Mouse (Mus musculus) neutrophil, adult 5-6 weeks (primary cell): ENCODE results near the gene Rhox3e. TPM values are rescaled to one million over a fixed set of nuclear protein-coding genes. Genes with fewer than 3 reads are reported as not detected.
"Not testable (repeated sequence)": the region's sequence is repeated elsewhere in the genome, so short reads cannot be mapped to it uniquely, and the experiment has no call there.

Experiments used
- ATAC-seq: fragments of 151-379, 151-347 bp; 2 replicates; pipeline ENCODE4 v1.8.0; 2017; ENCODE audit warnings: mild to moderate bottlenecking, moderate TSS enrichment; ENCODE audit not compliant: insufficient number of reproducible peaks, poor library complexity, low FRiP score, severe bottlenecking; ENCODE audit errors: extremely low read depth
- total RNA-seq: library from RNA; stranded (forward); fragments of 200-1000 nt; gene quantifications from 2 replicates; pipeline ENCODE4 v1.2.3, GENCODE M21; 2017

Rhox3e gene
- total RNA-seq: not detected in 2 replicates

- not testable (repeated sequence) for ATAC-seq
Observed at GRCm38 (mm10) chrX:37541719-37542118, at the start of gene Rhox3e. Rhox3e (plus strand) TSS chrX:37542019.

- ATAC-seq: not testable (repeated sequence)
Observed at GRCm38 (mm10) chrX:37514059-37514458, 27.8 kb upstream of the Rhox3e start, which contains the start of gene Rhox4d. Rhox4d (plus strand) TSS chrX:37514359.

- ATAC-seq: not testable (repeated sequence)
Observed at GRCm38 (mm10) chrX:37530152-37530551, 11.7 kb upstream of the Rhox3e start, which contains the start of gene Rhox2e. Rhox2e (plus strand) TSS chrX:37530452.

DNA sequence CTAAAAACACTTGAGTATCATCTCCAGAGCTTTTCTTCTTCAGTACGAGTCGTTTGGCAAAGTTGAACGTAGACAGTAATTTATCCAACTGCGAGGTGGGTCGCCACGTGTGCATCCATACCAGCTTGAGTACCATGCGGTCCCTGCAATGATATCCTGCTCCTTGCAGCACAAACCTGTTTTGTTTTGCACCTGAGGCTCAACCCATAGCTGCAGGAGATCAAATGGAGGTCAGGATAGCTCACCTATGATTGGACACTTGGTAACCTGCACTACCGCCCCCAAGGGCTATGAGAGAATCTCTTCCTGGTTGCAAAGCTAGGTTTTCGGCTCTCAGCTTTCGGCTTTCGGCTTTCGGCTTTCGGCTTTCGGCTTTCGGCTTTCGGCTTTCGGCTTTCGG, 15.3 kb downstream of the Rhox3e start, which contains the start of gene Rhox4e:
TSS of gene Rhox4e (plus strand) at position 301 of the 400 bp plus-strand sequence.
- ATAC-seq: not testable (repeated sequence)

DNA sequence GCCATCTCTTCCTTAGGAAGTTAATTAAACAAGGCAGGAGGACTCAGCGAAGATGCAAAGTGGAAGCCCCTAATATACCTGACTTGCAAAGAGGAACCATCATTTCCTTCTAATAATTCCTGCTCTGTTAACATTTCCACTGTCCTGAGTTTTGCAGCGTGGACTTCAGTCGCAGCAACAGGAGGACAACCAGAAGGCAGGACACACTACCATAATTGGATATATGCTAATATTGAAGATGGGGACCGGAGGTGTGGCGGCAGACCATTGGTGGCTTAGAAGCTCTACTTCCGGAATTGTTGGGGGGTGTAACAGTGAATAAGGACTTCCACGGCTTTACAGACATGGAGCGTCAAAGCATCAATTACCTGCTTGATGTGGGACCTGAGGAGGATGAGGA, 29.3 kb downstream of the Rhox3e start, which contains the start of gene Rhox2f:
TSS of gene Rhox2f (plus strand) at position 301 of the 400 bp plus-strand sequence.
- not testable (repeated sequence) for ATAC-seq

DNA sequence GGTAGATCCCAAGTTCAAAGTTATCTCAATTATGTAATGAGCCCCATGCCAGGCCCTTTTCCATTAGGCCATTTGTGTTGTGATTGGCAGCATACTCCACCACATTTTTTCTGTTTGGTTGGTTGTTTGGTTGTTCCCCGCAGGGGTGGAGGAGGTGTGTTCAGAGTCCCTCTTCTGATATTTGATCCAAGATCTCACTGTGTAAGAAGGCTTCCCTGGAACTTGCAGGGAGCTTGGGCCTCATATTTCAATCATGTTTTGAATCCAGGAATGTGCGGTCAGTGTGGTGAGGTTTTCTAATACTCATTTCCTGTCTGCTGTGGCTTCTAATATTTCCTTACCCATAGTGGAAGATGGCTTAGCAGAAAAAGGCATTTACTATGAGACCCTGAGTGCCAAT, 30.8 kb downstream of the Rhox3e start:
- ATAC-seq: not testable (repeated sequence)

DNA sequence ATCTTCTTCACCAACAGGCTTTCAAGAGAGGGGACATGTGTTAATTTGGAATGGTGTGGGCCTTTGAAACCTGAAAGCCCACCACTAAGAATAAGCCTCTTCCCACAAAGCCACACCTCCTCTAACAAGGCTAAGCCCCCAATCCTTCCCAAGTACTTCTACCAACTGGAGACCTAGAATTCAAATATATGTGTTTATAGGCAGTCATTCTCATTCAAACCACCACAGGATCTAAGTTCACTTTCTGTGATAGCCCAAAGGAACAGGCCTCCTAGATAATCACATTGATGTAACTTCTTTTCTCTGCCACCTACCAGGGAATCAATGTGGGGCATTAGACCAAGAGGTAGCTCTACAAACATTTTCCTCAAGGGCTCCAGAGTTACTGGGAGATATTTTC, 38.9 kb downstream of the Rhox3e start, which contains the start of gene Rhox3f:
TSS of gene Rhox3f (plus strand) at position 301 of the 400 bp plus-strand sequence.
- not testable (repeated sequence) for ATAC-seq

Other genes starting within 250 kb of the Rhox3e start
- not detected in 2 replicates for gene Rhox3a2, start 162.0 kb upstream of the Rhox3e start, total RNA-seq
- gene Rhox4a2, start 151.2 kb upstream of the Rhox3e start, total RNA-seq: not detected in 2 replicates
- gene Rhox2b, start 130.0 kb upstream of the Rhox3e start, total RNA-seq: not detected in 2 replicates
- not detected in 2 replicates for gene Rhox4b, start 109.5 kb upstream of the Rhox3e start, total RNA-seq
- not detected in 2 replicates for gene Rhox2c, start 88.3 kb upstream of the Rhox3e start, total RNA-seq
- not detected in 2 replicates for gene Rhox3c, start 83.4 kb upstream of the Rhox3e start, total RNA-seq
- not detected in 2 replicates for gene Rhox4c, start 61.7 kb upstream of the Rhox3e start, total RNA-seq
- not detected in 2 replicates for gene Rhox2d, start 48.6 kb upstream of the Rhox3e start, total RNA-seq
- not detected in 2 replicates for gene Rhox4d, start 27.7 kb upstream of the Rhox3e start, total RNA-seq
- gene Rhox2e, start 11.6 kb upstream of the Rhox3e start, total RNA-seq: not detected in 2 replicates
- gene Rhox4e, start 15.4 kb downstream of the Rhox3e start, total RNA-seq: not detected in 2 replicates
- gene Rhox2f, start 29.4 kb downstream of the Rhox3e start, total RNA-seq: not detected in 2 replicates
- gene Rhox3f, start 39.0 kb downstream of the Rhox3e start, total RNA-seq: not detected in 2 replicates
- gene Rhox4f, start 65.7 kb downstream of the Rhox3e start, total RNA-seq: not detected in 2 replicates
- not detected in 2 replicates for gene Rhox3g, start 86.6 kb downstream of the Rhox3e start, total RNA-seq
- not detected in 2 replicates for gene Rhox2g, start 101.5 kb downstream of the Rhox3e start, total RNA-seq
- not detected in 2 replicates for gene Rhox4g, start 109.3 kb downstream of the Rhox3e start, total RNA-seq
- not detected in 2 replicates for gene Rhox3h, start 126.7 kb downstream of the Rhox3e start, total RNA-seq
- not detected in 2 replicates for gene Rhox2h, start 131.3 kb downstream of the Rhox3e start, total RNA-seq